Mouse (Mus musculus): ENCODE measurements at regions not wholly inside any gene's neighbourhood (a gene's known extent, or its start where the extent isn't known, plus 50 kb on each side); places are given as distances from the start of the nearest gene placed in this dataset.

- DNase-seq (ENCODE audit: low spot score): no peak
Measured at GRCm38 (mm10) chr13:90584766-90585165, 320.4 kb downstream of the Atp6ap1l start.

GRCm38 (mm10) chr13:90575371-90575770 lies 329.8 kb downstream of the Atp6ap1l start:
- no peak for DNase-seq (ENCODE audit: low spot score)

- DNase-seq (ENCODE audit: low spot score): no peak
Measured at GRCm38 (mm10) chr13:90572580-90572979, 332.6 kb downstream of the Atp6ap1l start.

GRCm38 (mm10) chr13:90563183-90563840 lies 341.8 kb downstream of the Atp6ap1l start:
- no peak for DNase-seq (ENCODE audit: low spot score)

- DNase-seq (ENCODE audit: low spot score): no peak
Measured at GRCm38 (mm10) chr13:90560095-90560494, 345.1 kb downstream of the Atp6ap1l start.

- DNase-seq (ENCODE audit: low spot score): no peak
Measured at GRCm38 (mm10) chr13:90559481-90559880, 345.7 kb downstream of the Atp6ap1l start.

GRCm38 (mm10) chr13:90551166-90551565 lies 354.0 kb downstream of the Atp6ap1l start:
- no peak for DNase-seq (ENCODE audit: low spot score)

- no peak for DNase-seq (ENCODE audit: low spot score)
Measured at GRCm38 (mm10) chr13:90546288-90547035, 358.7 kb downstream of the Atp6ap1l start.

- DNase-seq (ENCODE audit: low spot score): no peak
Measured at GRCm38 (mm10) chr13:90545816-90546215, 359.3 kb downstream of the Atp6ap1l start.

- no peak for DNase-seq (ENCODE audit: low spot score)
Measured at GRCm38 (mm10) chr13:90537525-90537924, 367.6 kb downstream of the Atp6ap1l start.

GRCm38 (mm10) chr13:90526998-90527397 lies 378.2 kb downstream of the Atp6ap1l start:
- no peak for DNase-seq (ENCODE audit: low spot score)

- no peak for DNase-seq (ENCODE audit: low spot score)
Measured at GRCm38 (mm10) chr13:90525801-90526200, 379.4 kb downstream of the Atp6ap1l start.

GRCm38 (mm10) chr13:90521758-90522245 lies 383.4 kb downstream of the Atp6ap1l start:
- no peak for DNase-seq (ENCODE audit: low spot score)

- no peak for DNase-seq (ENCODE audit: low spot score)
Measured at GRCm38 (mm10) chr13:90520992-90521757, 384.0 kb downstream of the Atp6ap1l start.

- peak; percentile 87 for DNase-seq (ENCODE audit: low spot score)
Measured at GRCm38 (mm10) chr13:90515773-90516503, 389.2 kb downstream of the Atp6ap1l start.

- no peak for DNase-seq (ENCODE audit: low spot score)
Measured at GRCm38 (mm10) chr13:90513867-90514266, 391.3 kb downstream of the Atp6ap1l start.

- DNase-seq (ENCODE audit: low spot score): no peak
Measured at GRCm38 (mm10) chr13:90512786-90513401, 392.3 kb downstream of the Atp6ap1l start.

- no peak for DNase-seq (ENCODE audit: low spot score)
Measured at GRCm38 (mm10) chr13:90510479-90510878, 394.7 kb downstream of the Atp6ap1l start.

- DNase-seq (ENCODE audit: low spot score): no peak
Measured at GRCm38 (mm10) chr13:90503188-90503587, 402.0 kb downstream of the Atp6ap1l start.

- DNase-seq (ENCODE audit: low spot score): no peak
Measured at GRCm38 (mm10) chr13:90502141-90502540, 403.0 kb downstream of the Atp6ap1l start.

- no peak for DNase-seq (ENCODE audit: low spot score)
Measured at GRCm38 (mm10) chr13:90498978-90499377, 406.2 kb downstream of the Atp6ap1l start.

Measured in urinary bladder, postnatal 14 days (tissue).